Mouse (Mus musculus): Measurements from ENCODE around the gene Tmem51.

The Tmem51 gene

GRCm38 (mm10) chr4:142068899-142069812 lies 14.9 kb downstream of the Tmem51 start:
- peaks cover 94% of the 10 kb centered on the region for H3K4me1 ChIP-seq (replicated peaks; ENCODE audit: low read depth, low read length)
- no peaks in the 10 kb centered on the region for H3K9me3 ChIP-seq (ENCODE audit: low read length)
- TF ChIP-seq CTCF (conservative IDR thresholded peaks at IDR 0.05; ENCODE audit: low read length) = no peak
- TF ChIP-seq NANOG (IDR thresholded peaks at IDR 0.05; ENCODE audit: borderline replicate concordance, low read length) = peak; percentile 29; the same call in 1 of the 2 replicates
- TF ChIP-seq POU5F1 (IDR thresholded peaks at IDR 0.05; ENCODE audit: borderline replicate concordance, low read length) = no peak
- H3K36me3 ChIP-seq (ENCODE audit: insufficient read depth, low read length) = no peaks in the 10 kb centered on the region; the same call in 1 of the 2 replicates
- peak overlapping the region; percentile 67 for H3K4me3 ChIP-seq (replicated peaks; ENCODE audit: low read length)
- no peaks in the 10 kb centered on the region for H3K27me3 ChIP-seq (ENCODE audit: insufficient read depth, low read length)

GRCm38 (mm10) chr4:142066576-142066975 lies 17.5 kb downstream of the Tmem51 start:
- Histone ChIP-seq H3K4me3 (replicated peaks; ENCODE audit: low read length) (peak overlapping the region; percentile 64), H3K9me3 (ENCODE audit: low read length) (no peaks in the 10 kb centered on the region), H3K27me3 (ENCODE audit: insufficient read depth, low read length) (no peaks in the 10 kb centered on the region), H3K36me3 (ENCODE audit: insufficient read depth, low read length) (no peaks in the 10 kb centered on the region), H3K4me1 (replicated peaks; ENCODE audit: low read depth, low read length) (peaks cover 94% of the 10 kb centered on the region)
- TF ChIP-seq NANOG (IDR thresholded peaks at IDR 0.05; ENCODE audit: borderline replicate concordance, low read length) = no peak
- TF ChIP-seq CTCF (conservative IDR thresholded peaks at IDR 0.05; ENCODE audit: low read length) = no peak
- TF ChIP-seq POU5F1 (IDR thresholded peaks at IDR 0.05; ENCODE audit: borderline replicate concordance, low read length) = no peak

GRCm38 (mm10) chr4:142065835-142066234 lies 18.3 kb downstream of the Tmem51 start:
- no peaks in the 10 kb centered on the region for H3K27me3 ChIP-seq (ENCODE audit: insufficient read depth, low read length)
- H3K4me3 ChIP-seq (replicated peaks; ENCODE audit: low read length) = peak overlapping the region; percentile 64
- no peak for TF ChIP-seq CTCF (conservative IDR thresholded peaks at IDR 0.05; ENCODE audit: low read length)
- no peak for TF ChIP-seq POU5F1 (IDR thresholded peaks at IDR 0.05; ENCODE audit: borderline replicate concordance, low read length)
- no peak for TF ChIP-seq NANOG (IDR thresholded peaks at IDR 0.05; ENCODE audit: borderline replicate concordance, low read length)
- peaks cover 94% of the 10 kb centered on the region for H3K4me1 ChIP-seq (replicated peaks; ENCODE audit: low read depth, low read length)
- no peaks in the 10 kb centered on the region for H3K36me3 ChIP-seq (ENCODE audit: insufficient read depth, low read length)
- no peaks in the 10 kb centered on the region for H3K9me3 ChIP-seq (ENCODE audit: low read length)

- Histone ChIP-seq H3K9me3 (ENCODE audit: low read length) (no peaks in the 10 kb centered on the region), H3K4me1 (replicated peaks; ENCODE audit: low read depth, low read length) (peaks cover 94% of the 10 kb centered on the region), H3K36me3 (ENCODE audit: insufficient read depth, low read length) (no peaks in the 10 kb centered on the region), H3K27me3 (ENCODE audit: insufficient read depth, low read length) (no peaks in the 10 kb centered on the region), H3K4me3 (replicated peaks; ENCODE audit: low read length) (peak overlapping the region; percentile 27)
- TF ChIP-seq CTCF (conservative IDR thresholded peaks at IDR 0.05; ENCODE audit: low read length) (no peak), POU5F1 (IDR thresholded peaks at IDR 0.05; ENCODE audit: borderline replicate concordance, low read length) (peak; percentile 76; the same call in 1 of the 2 replicates), NANOG (IDR thresholded peaks at IDR 0.05; ENCODE audit: borderline replicate concordance, low read length) (no peak)
Measured at GRCm38 (mm10) chr4:142065270-142065669, 18.8 kb downstream of the Tmem51 start.

- Histone ChIP-seq H3K27me3 (ENCODE audit: insufficient read depth, low read length) (no peaks in the 10 kb centered on the region), H3K36me3 (ENCODE audit: insufficient read depth, low read length) (no peaks in the 10 kb centered on the region), H3K9me3 (ENCODE audit: low read length) (no peaks in the 10 kb centered on the region), H3K4me3 (replicated peaks; ENCODE audit: low read length) (peak overlapping the region; percentile 27), H3K4me1 (replicated peaks; ENCODE audit: low read depth, low read length) (peaks cover 96% of the 10 kb centered on the region)
- TF ChIP-seq NANOG (IDR thresholded peaks at IDR 0.05; ENCODE audit: borderline replicate concordance, low read length) (no peak), POU5F1 (IDR thresholded peaks at IDR 0.05; ENCODE audit: borderline replicate concordance, low read length) (no peak), CTCF (conservative IDR thresholded peaks at IDR 0.05; ENCODE audit: low read length) (no peak)
Measured at GRCm38 (mm10) chr4:142064582-142065228, 19.4 kb downstream of the Tmem51 start.

- peaks cover 95% of the 10 kb centered on the region for H3K4me1 ChIP-seq (replicated peaks; ENCODE audit: low read depth, low read length)
- no peaks in the 10 kb centered on the region for H3K27me3 ChIP-seq (ENCODE audit: insufficient read depth, low read length)
- TF ChIP-seq CTCF (conservative IDR thresholded peaks at IDR 0.05; ENCODE audit: low read length) = no peak
- H3K9me3 ChIP-seq (ENCODE audit: low read length) = no peaks in the 10 kb centered on the region
- peaks cover 4% of the 10 kb centered on the region; the same call in 1 of the 2 replicates for H3K36me3 ChIP-seq (ENCODE audit: insufficient read depth, low read length)
- 0 out of 2 replicates have a peak overlapping the region, but pooled peaks have one; percentile 3 for H3K4me3 ChIP-seq (replicated peaks; ENCODE audit: low read length)
Measured at GRCm38 (mm10) chr4:142063057-142063534, 21.0 kb downstream of the Tmem51 start.

- H3K4me1 ChIP-seq (replicated peaks; ENCODE audit: low read depth, low read length) = peaks cover 91% of the 10 kb centered on the region
- no peak for TF ChIP-seq POU5F1 (IDR thresholded peaks at IDR 0.05; ENCODE audit: borderline replicate concordance, low read length)
- H3K36me3 ChIP-seq (ENCODE audit: insufficient read depth, low read length) = peaks cover 4% of the 10 kb centered on the region; the same call in 1 of the 2 replicates
- no peaks in the 10 kb centered on the region for H3K9me3 ChIP-seq (ENCODE audit: low read length)
- H3K27me3 ChIP-seq (ENCODE audit: insufficient read depth, low read length) = no peaks in the 10 kb centered on the region
- peak overlapping the region; percentile 30 for H3K4me3 ChIP-seq (replicated peaks; ENCODE audit: low read length)
Measured at GRCm38 (mm10) chr4:142061485-142062240, 22.4 kb downstream of the Tmem51 start.
